Mouse (Mus musculus) forebrain, embryonic 15.5 days (tissue): ENCODE measurements around the gene Cdh15. TPM values are rescaled to one million over a fixed set of nuclear protein-coding genes. Genes with fewer than 3 reads are reported as not detected.

Experiments used
- ATAC-seq: fragments of 200-750 bp; cut with Nextera tagmentation; replicated peaks from 2 replicates; pipeline ENCODE4 v1.8.0; 2017; ENCODE audit warnings: mild to moderate bottlenecking, moderate TSS enrichment, moderate library complexity
- H3K27ac ChIP-seq: fragments of 300-500 bp; sonication (generic); replicated peaks from 2 replicates; pipeline ENCODE4 v1.5.1; 2015; ENCODE audit warnings: mild to moderate bottlenecking, inconsistent platforms
- H3K27me3 ChIP-seq: fragments of 300-500 bp; sonication (generic); 2 replicates; pipeline ENCODE4 v1.6.1; 2015; ENCODE audit warnings: inconsistent platforms
- H3K36me3 ChIP-seq: fragments of 300-500 bp; sonication (generic); 2 replicates; pipeline ENCODE4 v1.6.1; 2015; ENCODE audit warnings: mild to moderate bottlenecking, inconsistent platforms
- H3K4me1 ChIP-seq: fragments of 300-500 bp; sonication (generic); 2 replicates; pipeline ENCODE4 v1.6.1; 2015; ENCODE audit warnings: inconsistent platforms
- H3K4me2 ChIP-seq: fragments of 300-500 bp; sonication (generic); replicated peaks from 2 replicates; pipeline ENCODE4 v1.6.1; 2015; ENCODE audit warnings: mild to moderate bottlenecking, inconsistent platforms
- H3K4me3 ChIP-seq: fragments of 300-500 bp; sonication (generic); 2 replicates; pipeline ENCODE4 v1.5.1; 2015; ENCODE audit warnings: mild to moderate bottlenecking, inconsistent platforms
- H3K9ac ChIP-seq: fragments of 300-500 bp; sonication (generic); replicated peaks from 2 replicates; pipeline ENCODE4 v1.6.1; 2015; ENCODE audit warnings: mild to moderate bottlenecking, inconsistent platforms
- H3K9me3 ChIP-seq: fragments of 300-500 bp; sonication (generic); 2 replicates; pipeline ENCODE4 v1.6.1; 2016; ENCODE audit warnings: inconsistent platforms
- WGBS: fragments of 180-500 bp; shearing (Covaris S2); methylation state at CpG from one replicate; pipeline ENCODE4 v1.1.7; 2015; ENCODE audit warnings: mixed read lengths; 5-methylcytosine and 5-hydroxymethylcytosine counted together
- polyA plus RNA-seq: library from polyadenylated mRNA; unstranded; fragments of >200 nt; fragmentation: Nextera tagmentation; extraction: Ambion mirVana; gene quantifications from 2 replicates; pipeline ENCODE4 v1.2.1, GENCODE M21; 2015

The Cdh15 gene
- polyA plus RNA-seq, 1 experiment from 2014 or later: 1.2 TPM

- 57% methylated on average over 10 of the region's 10 CpGs for WGBS
- H3K27ac ChIP-seq: no peak overlapping the region
- H3K27me3 ChIP-seq: no peaks in the 10 kb centered on the region
- H3K4me3 ChIP-seq: peak overlapping the region; percentile 27
- H3K9ac ChIP-seq: no peak overlapping the region
- 0 out of 2 replicates have a peak, but pooled peaks cover 3% of the 10 kb centered on the region for H3K9me3 ChIP-seq
- no peak for ATAC-seq
- no peaks in the 10 kb centered on the region for H3K36me3 ChIP-seq
- H3K4me2 ChIP-seq: peak overlapping the region; percentile 43
- H3K4me1 ChIP-seq: 0 out of 2 replicates have a peak, but pooled peaks cover 5% of the 10 kb centered on the region
These were observed 17.7 kb downstream of the Cdh15 start for GRCm38 (mm10) chr8:122865441-122865840.

GRCm38 (mm10) chr8:122866231-122866630, 18.5 kb downstream of the Cdh15 start:
- Histone ChIP-seq H3K9me3 (0 out of 2 replicates have a peak, but pooled peaks cover 3% of the 10 kb centered on the region), H3K27ac (no peak overlapping the region), H3K4me2 (no peak overlapping the region), H3K4me3 (no peak overlapping the region), H3K4me1 (0 out of 2 replicates have a peak, but pooled peaks cover 5% of the 10 kb centered on the region), H3K36me3 (no peaks in the 10 kb centered on the region), H3K9ac (no peak overlapping the region), H3K27me3 (no peaks in the 10 kb centered on the region)
- WGBS: 79% methylated on average over 8 of the region's 8 CpGs
- no peak for ATAC-seq

GRCm38 (mm10) chr8:122867982-122868381, 20.2 kb downstream of the Cdh15 start:
- Histone ChIP-seq H3K36me3 (no peaks in the 10 kb centered on the region), H3K27ac (no peak overlapping the region), H3K4me1 (0 out of 2 replicates have a peak, but pooled peaks cover 5% of the 10 kb centered on the region), H3K27me3 (no peaks in the 10 kb centered on the region), H3K9me3 (0 out of 2 replicates have a peak, but pooled peaks cover 3% of the 10 kb centered on the region), H3K4me2 (no peak overlapping the region), H3K9ac (no peak overlapping the region), H3K4me3 (no peak overlapping the region)
- 77% methylated on average over 6 of the region's 6 CpGs for WGBS
- ATAC-seq: no peak

- 18% methylated on average over 31 of the region's 31 CpGs for WGBS
- 0 out of 2 replicates have a peak, but pooled peaks cover under 1% of the 10 kb centered on the region for H3K9me3 ChIP-seq
- no peak overlapping the region for H3K9ac ChIP-seq
- H3K27me3 ChIP-seq: no peaks in the 10 kb centered on the region
- H3K4me3 ChIP-seq: no peak overlapping the region
- no peaks in the 10 kb centered on the region for H3K4me1 ChIP-seq
- ATAC-seq: no peak
- no peak overlapping the region for H3K27ac ChIP-seq
- no peaks in the 10 kb centered on the region for H3K36me3 ChIP-seq
- no peak overlapping the region for H3K4me2 ChIP-seq
These were observed 22.7 kb downstream of the Cdh15 start for GRCm38 (mm10) chr8:122870377-122870863.

GRCm38 (mm10) chr8:122871663-122872062, 23.9 kb downstream of the Cdh15 start:
- Histone ChIP-seq H3K9ac (no peak overlapping the region), H3K9me3 (no peaks in the 10 kb centered on the region), H3K27ac (no peak overlapping the region), H3K27me3 (no peaks in the 10 kb centered on the region), H3K4me1 (no peaks in the 10 kb centered on the region), H3K4me3 (no peak overlapping the region), H3K4me2 (no peak overlapping the region), H3K36me3 (no peaks in the 10 kb centered on the region)
- ATAC-seq: no peak
- 57% methylated on average over 9 of the region's 9 CpGs for WGBS

- Histone ChIP-seq H3K4me2 (no peak overlapping the region), H3K4me1 (no peaks in the 10 kb centered on the region), H3K9ac (no peak overlapping the region), H3K27me3 (no peaks in the 10 kb centered on the region), H3K27ac (no peak overlapping the region; the same call in 1 of the 2 replicates), H3K36me3 (no peaks in the 10 kb centered on the region), H3K4me3 (no peak overlapping the region), H3K9me3 (no peaks in the 10 kb centered on the region)
- no peak for ATAC-seq
- WGBS: 46% methylated on average over 6 of the region's 6 CpGs
These were observed 25.4 kb downstream of the Cdh15 start for GRCm38 (mm10) chr8:122873171-122873570.

- H3K36me3 ChIP-seq: no peaks in the 10 kb centered on the region
- no peak overlapping the region for H3K4me2 ChIP-seq
- H3K27me3 ChIP-seq: no peaks in the 10 kb centered on the region
- no peak for ATAC-seq
- no peaks in the 10 kb centered on the region for H3K9me3 ChIP-seq
- no peaks in the 10 kb centered on the region for H3K4me1 ChIP-seq
- no peak overlapping the region for H3K9ac ChIP-seq
- 80% methylated on average over 5 of the region's 5 CpGs for WGBS
- no peak overlapping the region for H3K4me3 ChIP-seq
- no peak overlapping the region for H3K27ac ChIP-seq
These were observed 27.4 kb downstream of the Cdh15 start for GRCm38 (mm10) chr8:122875186-122875585.

GRCm38 (mm10) chr8:122878231-122878630, 30.5 kb downstream of the Cdh15 start:
- 89% methylated on average over 3 of the region's 3 CpGs for WGBS
- Histone ChIP-seq H3K9me3 (no peaks in the 10 kb centered on the region), H3K27me3 (no peaks in the 10 kb centered on the region), H3K27ac (no peak overlapping the region), H3K9ac (no peak overlapping the region), H3K36me3 (peaks cover 13% of the 10 kb centered on the region), H3K4me3 (no peak overlapping the region), H3K4me2 (no peak overlapping the region), H3K4me1 (no peaks in the 10 kb centered on the region)
- no peak for ATAC-seq

- Histone ChIP-seq H3K27me3 (no peaks in the 10 kb centered on the region), H3K36me3 (peaks cover 32% of the 10 kb centered on the region), H3K4me1 (no peaks in the 10 kb centered on the region), H3K4me3 (no peak overlapping the region), H3K9ac (no peak overlapping the region), H3K9me3 (no peaks in the 10 kb centered on the region), H3K4me2 (no peak overlapping the region), H3K27ac (no peak overlapping the region)
- 74% methylated on average over 3 of the region's 3 CpGs for WGBS
- ATAC-seq: no peak
These were observed 32.5 kb downstream of the Cdh15 start for GRCm38 (mm10) chr8:122880302-122880701.

GRCm38 (mm10) chr8:122883671-122884070, 35.9 kb downstream of the Cdh15 start:
- no peak for ATAC-seq
- no peaks in the 10 kb centered on the region for H3K9me3 ChIP-seq
- no peaks in the 10 kb centered on the region for H3K4me1 ChIP-seq
- no peak overlapping the region for H3K9ac ChIP-seq
- H3K27ac ChIP-seq: no peak overlapping the region
- H3K4me3 ChIP-seq: no peak overlapping the region
- H3K4me2 ChIP-seq: no peak overlapping the region
- 92% methylated on average over 10 of the region's 10 CpGs for WGBS
- peaks cover 65% of the 10 kb centered on the region for H3K36me3 ChIP-seq
- no peaks in the 10 kb centered on the region for H3K27me3 ChIP-seq

GRCm38 (mm10) chr8:122891440-122891839, 43.7 kb downstream of the Cdh15 start:
- H3K9me3 ChIP-seq: no peaks in the 10 kb centered on the region
- peaks cover 94% of the 10 kb centered on the region for H3K36me3 ChIP-seq
- H3K27ac ChIP-seq: no peak overlapping the region
- H3K4me3 ChIP-seq: no peak overlapping the region
- no peak for ATAC-seq
- no peaks in the 10 kb centered on the region for H3K4me1 ChIP-seq
- H3K4me2 ChIP-seq: no peak overlapping the region
- WGBS: 86% methylated on average over 12 of the region's 12 CpGs
- no peaks in the 10 kb centered on the region for H3K27me3 ChIP-seq
- H3K9ac ChIP-seq: no peak overlapping the region

- no peak overlapping the region for H3K4me2 ChIP-seq
- no peak overlapping the region for H3K4me3 ChIP-seq
- ATAC-seq: no peak
- H3K36me3 ChIP-seq: peaks cover 93% of the 10 kb centered on the region
- H3K9me3 ChIP-seq: no peaks in the 10 kb centered on the region
- 97% methylated on average over 12 of the region's 12 CpGs for WGBS
- H3K27me3 ChIP-seq: no peaks in the 10 kb centered on the region
- H3K9ac ChIP-seq: no peak overlapping the region
- H3K4me1 ChIP-seq: no peaks in the 10 kb centered on the region
- H3K27ac ChIP-seq: no peak overlapping the region
These were observed 45.7 kb downstream of the Cdh15 start for GRCm38 (mm10) chr8:122893451-122893850.

- H3K4me2 ChIP-seq: no peak overlapping the region
- no peak overlapping the region for H3K4me3 ChIP-seq
- WGBS: 91% methylated on average over 11 of the region's 11 CpGs
- peaks cover 73% of the 10 kb centered on the region for H3K36me3 ChIP-seq
- H3K27me3 ChIP-seq: no peaks in the 10 kb centered on the region
- ATAC-seq: no peak
- H3K9me3 ChIP-seq: no peaks in the 10 kb centered on the region
- H3K9ac ChIP-seq: no peak overlapping the region
- H3K4me1 ChIP-seq: no peaks in the 10 kb centered on the region
- H3K27ac ChIP-seq: no peak overlapping the region
These were observed 48.6 kb downstream of the Cdh15 start for GRCm38 (mm10) chr8:122896317-122896716.
